Mouse (Mus musculus): ENCODE measurements around the gene Iqch.

DNA sequence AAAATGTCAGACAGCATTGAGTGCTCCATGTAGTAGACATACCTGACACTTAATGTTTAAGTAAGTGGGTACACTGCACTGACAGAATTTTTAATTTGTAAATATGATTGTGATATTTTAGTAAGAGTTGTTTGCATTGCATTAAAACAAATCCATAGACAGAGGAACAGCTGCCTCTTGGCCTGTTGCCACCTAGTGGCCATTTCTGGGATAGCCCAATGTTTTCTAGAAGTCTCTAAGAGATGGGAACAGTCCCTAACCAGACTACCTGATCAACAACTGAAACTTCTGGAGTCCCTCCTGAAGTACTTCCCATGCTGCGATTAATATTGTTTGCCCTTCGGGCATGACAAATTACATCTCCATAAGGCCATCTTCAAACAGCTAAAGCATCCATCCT lies 140.0 kb downstream of the Iqch start:
- no peak for TF ChIP-seq CTCF (IDR thresholded peaks at IDR 0.05)
- no peak for TF ChIP-seq POLR2A (IDR thresholded peaks at IDR 0.05; ENCODE audit: insufficient read depth, low read depth, low read length)

Data from heart, adult 2 months (tissue).